Mouse (Mus musculus) liver, embryonic 12.5 days (tissue): Measurements from ENCODE around the gene Prok2. TPM values are rescaled to one million over a fixed set of nuclear protein-coding genes. Genes with fewer than 3 reads are reported as not detected.

ENCODE experiments used
- ATAC-seq: fragments of 200-750 bp; cut with Nextera tagmentation; 2 replicates; pipeline ENCODE4 v1.8.0; 2017; ENCODE audit warnings: moderate number of reproducible peaks, mild to moderate bottlenecking, moderate library complexity
- H3K27ac ChIP-seq: fragments of 300-500 bp; sonication (generic); 2 replicates; pipeline ENCODE4 v1.5.1; 2016; ENCODE audit warnings: mild to moderate bottlenecking
- H3K27me3 ChIP-seq: fragments of 300-500 bp; sonication (generic); replicated peaks from 2 replicates; pipeline ENCODE4 v1.6.1; 2016; ENCODE audit warnings: mild to moderate bottlenecking, moderate library complexity
- H3K36me3 ChIP-seq: fragments of 300-500 bp; sonication (generic); 2 replicates; pipeline ENCODE4 v1.6.1; 2016; ENCODE audit warnings: mild to moderate bottlenecking, moderate library complexity
- H3K4me1 ChIP-seq: fragments of 300-500 bp; sonication (generic); 2 replicates; pipeline ENCODE4 v1.6.1; 2016
- H3K4me2 ChIP-seq: fragments of 300-500 bp; sonication (generic); 2 replicates; pipeline ENCODE4 v1.6.1; 2016; ENCODE audit warnings: mild to moderate bottlenecking, moderate library complexity
- H3K4me3 ChIP-seq: fragments of 300-500 bp; sonication (generic); 2 replicates; pipeline ENCODE4 v1.5.1; 2016; ENCODE audit warnings: mild to moderate bottlenecking, moderate library complexity
- H3K9ac ChIP-seq: fragments of 300-500 bp; sonication (generic); 2 replicates; pipeline ENCODE4 v1.6.1; 2016; ENCODE audit warnings: mild to moderate bottlenecking, moderate library complexity
- H3K9me3 ChIP-seq: fragments of 300-500 bp; sonication (generic); replicated peaks from 2 replicates; pipeline ENCODE4 v1.6.1; 2016; ENCODE audit warnings: mild to moderate bottlenecking, moderate library complexity
- WGBS: fragments of 180-500 bp; shearing (Covaris S2); methylation state at CpG from one replicate; pipeline ENCODE4 v1.1.7; 2016; ENCODE audit not compliant: insufficient replicate concordance; 5-methylcytosine and 5-hydroxymethylcytosine counted together
- polyA plus RNA-seq: library from polyadenylated mRNA; unstranded; fragments of >200 nt; fragmentation: Nextera tagmentation; extraction: Ambion mirVana; gene quantifications from 2 replicates; pipeline ENCODE4 v1.2.1, GENCODE M21; 2016

The Prok2 gene
- polyA plus RNA-seq, 1 experiment from 2014 or later, result not detected

GRCm38 (mm10) chr6:99729853-99730252, 3.7 kb upstream of the Prok2 start:
- Histone ChIP-seq H3K36me3 (no peaks in the 10 kb centered on the region), H3K4me3 (no peak overlapping the region), H3K9ac (no peak overlapping the region), H3K4me1 (no peaks in the 10 kb centered on the region), H3K4me2 (no peak overlapping the region), H3K27me3 (peaks cover 52% of the 10 kb centered on the region), H3K9me3 (no peaks in the 10 kb centered on the region), H3K27ac (no peak overlapping the region)
- 64% methylated on average over 4 of the region's 4 CpGs for WGBS
- ATAC-seq, result no peak

- Histone ChIP-seq H3K4me2 (peak overlapping the region; percentile 59), H3K27ac (no peak overlapping the region), H3K9me3 (no peaks in the 10 kb centered on the region), H3K27me3 (peaks cover 64% of the 10 kb centered on the region), H3K4me3 (peak overlapping the region; percentile 35), H3K4me1 (no peaks in the 10 kb centered on the region), H3K36me3 (no peaks in the 10 kb centered on the region), H3K9ac (no peak overlapping the region)
- WGBS, result 6% methylated on average over 22 of the region's 22 CpGs
- no peak for ATAC-seq
Observed at GRCm38 (mm10) chr6:99726576-99727303, 548 bp upstream of the Prok2 start.

- ATAC-seq, result no peak
- no peak overlapping the region for H3K4me3 ChIP-seq
- no peak overlapping the region for H3K9ac ChIP-seq
- H3K36me3 ChIP-seq, result no peaks in the 10 kb centered on the region
- H3K9me3 ChIP-seq, result no peaks in the 10 kb centered on the region
- no peaks in the 10 kb centered on the region for H3K4me1 ChIP-seq
- H3K4me2 ChIP-seq, result no peak overlapping the region
- no peak overlapping the region for H3K27ac ChIP-seq
- peaks cover 36% of the 10 kb centered on the region for H3K27me3 ChIP-seq
- WGBS, result 75% methylated on average over 9 of the region's 9 CpGs
Observed at GRCm38 (mm10) chr6:99722390-99722789, 3.8 kb downstream of the Prok2 start.

GRCm38 (mm10) chr6:99721032-99721431, 5.2 kb downstream of the Prok2 start:
- Histone ChIP-seq H3K4me1 (no peaks in the 10 kb centered on the region), H3K4me2 (no peak overlapping the region), H3K36me3 (no peaks in the 10 kb centered on the region), H3K9ac (no peak overlapping the region), H3K9me3 (no peaks in the 10 kb centered on the region), H3K27me3 (peaks cover 22% of the 10 kb centered on the region), H3K27ac (no peak overlapping the region), H3K4me3 (no peak overlapping the region)
- no peak for ATAC-seq
- 38% methylated on average over 9 of the region's 9 CpGs for WGBS

- WGBS, result 44% methylated on average over 5 of the region's 6 CpGs
- H3K27ac ChIP-seq, result no peak overlapping the region
- H3K36me3 ChIP-seq, result no peaks in the 10 kb centered on the region
- no peak overlapping the region for H3K4me2 ChIP-seq
- ATAC-seq, result no peak
- no peaks in the 10 kb centered on the region for H3K4me1 ChIP-seq
- no peak overlapping the region for H3K9ac ChIP-seq
- peaks cover 10% of the 10 kb centered on the region; the same call in 1 of the 2 replicates for H3K27me3 ChIP-seq
- H3K4me3 ChIP-seq, result no peak overlapping the region
- H3K9me3 ChIP-seq, result no peaks in the 10 kb centered on the region
Observed at GRCm38 (mm10) chr6:99715913-99716312, 10.3 kb downstream of the Prok2 start.

GRCm38 (mm10) chr6:99715191-99715590, 11.0 kb downstream of the Prok2 start:
- H3K27me3 ChIP-seq, result peaks cover 10% of the 10 kb centered on the region; the same call in 1 of the 2 replicates
- no peak overlapping the region for H3K4me3 ChIP-seq
- H3K9me3 ChIP-seq, result no peaks in the 10 kb centered on the region
- no peak overlapping the region for H3K4me2 ChIP-seq
- whole genome bisulfite sequencing, result 44% methylated on average over 6 of the region's 6 CpGs
- H3K9ac ChIP-seq, result no peak overlapping the region
- H3K36me3 ChIP-seq, result no peaks in the 10 kb centered on the region
- no peaks in the 10 kb centered on the region for H3K4me1 ChIP-seq
- ATAC-seq, result no peak
- H3K27ac ChIP-seq, result no peak overlapping the region

GRCm38 (mm10) chr6:99713256-99713655, 12.9 kb downstream of the Prok2 start:
- Histone ChIP-seq H3K4me1 (no peaks in the 10 kb centered on the region), H3K9me3 (no peaks in the 10 kb centered on the region), H3K4me2 (no peak overlapping the region), H3K9ac (no peak overlapping the region), H3K27me3 (peaks cover 10% of the 10 kb centered on the region; the same call in 1 of the 2 replicates), H3K4me3 (no peak overlapping the region), H3K36me3 (no peaks in the 10 kb centered on the region), H3K27ac (no peak overlapping the region)
- 72% methylated on average over 5 of the region's 5 CpGs for WGBS
- no peak for ATAC-seq

- Histone ChIP-seq H3K27ac (no peak overlapping the region), H3K4me2 (no peak overlapping the region), H3K4me3 (no peak overlapping the region), H3K36me3 (no peaks in the 10 kb centered on the region), H3K4me1 (no peaks in the 10 kb centered on the region), H3K9me3 (no peaks in the 10 kb centered on the region), H3K9ac (no peak overlapping the region), H3K27me3 (peaks cover 14% of the 10 kb centered on the region; the same call in 1 of the 2 replicates)
- 52% methylated on average over 11 of the region's 11 CpGs for WGBS
- ATAC-seq, result no peak
Observed at GRCm38 (mm10) chr6:99711576-99712101, 14.6 kb downstream of the Prok2 start.

GRCm38 (mm10) chr6:99700484-99700883, 25.7 kb downstream of the Prok2 start:
- Histone ChIP-seq H3K9me3 (no peaks in the 10 kb centered on the region), H3K27ac (no peak overlapping the region), H3K36me3 (no peaks in the 10 kb centered on the region), H3K27me3 (peaks cover 32% of the 10 kb centered on the region), H3K4me2 (no peak overlapping the region), H3K4me1 (no peaks in the 10 kb centered on the region), H3K9ac (no peak overlapping the region), H3K4me3 (no peak overlapping the region)
- 54% methylated on average over 3 of the region's 3 CpGs for WGBS
- no peak for ATAC-seq

- H3K9ac ChIP-seq, result no peak overlapping the region
- H3K4me2 ChIP-seq, result peak overlapping the region; percentile 70
- 0 out of 2 replicates have a peak, but pooled peaks cover 3% of the 10 kb centered on the region for H3K4me1 ChIP-seq
- no peaks in the 10 kb centered on the region for H3K9me3 ChIP-seq
- WGBS, result 2% methylated on average over 109 of the region's 110 CpGs
- no peak overlapping the region for H3K27ac ChIP-seq
- H3K36me3 ChIP-seq, result no peaks in the 10 kb centered on the region
- H3K4me3 ChIP-seq, result peak overlapping the region; percentile 55
- no peak for ATAC-seq
- peaks cover 97% of the 10 kb centered on the region for H3K27me3 ChIP-seq
Observed at GRCm38 (mm10) chr6:99692916-99693841, 33.0 kb downstream of the Prok2 start.

GRCm38 (mm10) chr6:99692206-99692915, 33.8 kb downstream of the Prok2 start, which contains the start of gene Gpr27:
Gene Gpr27 (plus strand): TSS chr6:99692679.
- Histone ChIP-seq H3K9me3 (no peaks in the 10 kb centered on the region), H3K27ac (no peak within 1 kb of the TSS), H3K4me1 (0 out of 2 replicates have a peak, but pooled peaks cover 3% of the 10 kb centered on the region), H3K9ac (no peak within 1 kb of the TSS), H3K4me3 (peak within 1 kb of the TSS; percentile 55), H3K36me3 (no peaks in the 10 kb centered on the region), H3K27me3 (peaks cover 90% of the 10 kb centered on the region), H3K4me2 (peak within 1 kb of the TSS; percentile 70)
- under 1% methylated on average over 87 of the region's 112 CpGs for WGBS
- ATAC-seq, result no peak
